Mouse (Mus musculus): ENCODE data around the gene Ccdc88a.

DNA sequence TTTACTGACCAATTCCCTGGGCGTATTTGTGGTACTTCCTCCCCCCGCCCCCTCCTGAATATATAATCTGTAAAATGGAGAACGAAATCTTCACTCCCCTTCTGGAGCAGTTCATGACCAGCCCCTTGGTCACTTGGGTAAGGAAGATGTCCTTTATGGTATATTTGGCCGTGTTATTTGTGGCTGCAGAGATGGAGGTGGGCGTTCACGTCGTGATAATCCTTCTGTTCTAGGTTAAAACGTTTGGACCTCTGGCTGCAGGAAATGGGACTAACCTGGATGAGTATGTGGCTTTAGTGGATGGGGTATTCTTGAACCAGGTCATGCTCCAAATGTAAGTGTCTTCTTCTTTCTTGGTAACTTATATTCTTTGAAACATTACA, 807 bp downstream of the Ccdc88a start:
- no peak for TF ChIP-seq CTCF (conservative IDR thresholded peaks at IDR 0.05; ENCODE audit: insufficient read depth, insufficient read length, low read depth, low read length)
- TF ChIP-seq POLR2A (IDR thresholded peaks at IDR 0.05; ENCODE audit: low read depth, low read length), result no peak

Data from kidney, adult 2 months (tissue).